In genomic region chr3:108197066-108197497, GRCm38 (mm10) we compare ENCODE assay signal across 9 mouse cellular contexts. TPM values are rescaled to one million over a fixed set of nuclear protein-coding genes. Genes with fewer than 3 reads are reported as not detected.
DNase-seq lines count a peak whose midpoint lies in the region; ATAC-seq and TF ChIP-seq lines count a peak whose summit lies in the region.
"Had no signal": no experiment of that assay in that cellular context is flagged by ENCODE, and none has a peak within 500 bp of the region (broad histone marks: within the 10 kb centered on the region; RNA-seq: fewer than 3 reads in every experiment).

No protein-coding gene starts in this region.

- peaks cover 56% of the 10 kb centered on the region for H3K4me1 ChIP-seq in E14TG2a.4 (replicated peaks; ENCODE audit: low read depth, low read length)
- peaks cover 48% of the 10 kb centered on the region for H3K4me1 ChIP-seq in forebrain, embryonic 15.5 days
- H3K4me1 ChIP-seq in intestine, postnatal 0 days (replicated peaks; ENCODE audit: control insufficient read depth, insufficient read depth, low read length): no peaks in the 10 kb centered on the region
- peaks cover 41% of the 10 kb centered on the region for H3K4me1 ChIP-seq in limb, embryonic 15.5 days
- peaks cover 32% of the 10 kb centered on the region for H3K4me1 ChIP-seq in neural tube, embryonic 14.5 days (ENCODE audit: control insufficient read depth, insufficient read depth, low read length)

- peaks cover 31% of the 10 kb centered on the region for H3K36me3 ChIP-seq in E14TG2a.4 (ENCODE audit: insufficient read depth, low read length)
- H3K36me3 ChIP-seq in forebrain, embryonic 15.5 days: peaks cover 12% of the 10 kb centered on the region
- H3K36me3 ChIP-seq in intestine, postnatal 0 days (ENCODE audit: control insufficient read depth, insufficient read depth): peaks cover 8% of the 10 kb centered on the region; the same call in 1 of the 2 replicates
- H3K36me3 ChIP-seq in limb, embryonic 15.5 days: peaks cover 9% of the 10 kb centered on the region; the same call in 1 of the 2 replicates
- H3K36me3 ChIP-seq in neural tube, embryonic 14.5 days (ENCODE audit: control insufficient read depth, insufficient read depth, low read length): peaks cover 3% of the 10 kb centered on the region

- H3K27me3 ChIP-seq in E14TG2a.4 (ENCODE audit: insufficient read depth, low read length): no peaks in the 10 kb centered on the region
- H3K27me3 ChIP-seq in forebrain, embryonic 15.5 days: no peaks in the 10 kb centered on the region
- H3K27me3 ChIP-seq in intestine, postnatal 0 days (replicated peaks; ENCODE audit: control insufficient read depth, insufficient read depth, low read length): no peaks in the 10 kb centered on the region
- no peaks in the 10 kb centered on the region for H3K27me3 ChIP-seq in limb, embryonic 15.5 days
- H3K27me3 ChIP-seq in neural tube, embryonic 14.5 days (ENCODE audit: control insufficient read depth, insufficient read depth, low read length): no peaks in the 10 kb centered on the region

- peak overlapping the region; percentile 72 for H3K27ac ChIP-seq in forebrain, embryonic 15.5 days (replicated peaks)
- no peak overlapping the region for H3K27ac ChIP-seq in intestine, postnatal 0 days (ENCODE audit: low read depth, low read length)
- peak overlapping the region; percentile 27; the same call in 1 of the 2 replicates for H3K27ac ChIP-seq in limb, embryonic 15.5 days
- H3K27ac ChIP-seq in neural tube, embryonic 14.5 days (ENCODE audit: low read depth, low read length): peak overlapping the region; percentile 76
- H3K27ac ChIP-seq: liver, embryonic 14.5 days had no signal

- 15% methylated on average over 14 of the region's 14 CpGs for WGBS in forebrain, embryonic 15.5 days
- WGBS in intestine, postnatal 0 days: 38% methylated on average over 14 of the region's 14 CpGs
- 21% methylated on average over 14 of the region's 14 CpGs for WGBS in limb, embryonic 15.5 days
- WGBS in neural tube, embryonic 14.5 days: 18% methylated on average over 14 of the region's 14 CpGs

- DNase-seq in brain, embryonic 14.5 days (ENCODE audit: low read depth): peak; percentile 79
- DNase-seq in adrenal gland, postnatal 25 days: no peak

- no peak; the same call in 1 of the 2 replicates for ATAC-seq in forebrain, embryonic 15.5 days (replicated peaks)
- no peak for ATAC-seq in intestine, postnatal 0 days
- no peak for ATAC-seq in limb, embryonic 15.5 days (ENCODE audit: insufficient number of reproducible peaks, low FRiP score, low TSS enrichment, low read depth)
- ATAC-seq in neural tube, embryonic 14.5 days (ENCODE audit: low read depth): peak; percentile 49
- ATAC-seq in megakaryocyte progenitor cell, adult 5-6 weeks (replicated peaks; ENCODE audit: poor library complexity): no peak

- H3K4me2 ChIP-seq in forebrain, embryonic 15.5 days (replicated peaks): peak overlapping the region; percentile 31
- no peak overlapping the region for H3K4me2 ChIP-seq in intestine, postnatal 0 days (replicated peaks; ENCODE audit: low read depth)
- 0 out of 2 replicates have a peak overlapping the region, but pooled peaks have one; percentile 5 for H3K4me2 ChIP-seq in limb, embryonic 15.5 days
- H3K4me2 ChIP-seq in neural tube, embryonic 14.5 days (ENCODE audit: low read depth, low read length): 0 out of 2 replicates have a peak overlapping the region, but pooled peaks have one; percentile 9

- no peak for TF ChIP-seq POLR2A in brain, embryonic 14.5 days (IDR thresholded peaks at IDR 0.05; ENCODE audit: borderline replicate concordance, extremely low read depth, insufficient read depth, insufficient read length, poor library complexity, severe bottlenecking)

- H3K9ac ChIP-seq in forebrain, embryonic 15.5 days (replicated peaks): peak overlapping the region; percentile 33
- no peak overlapping the region; the same call in 1 of the 2 replicates for H3K9ac ChIP-seq in intestine, postnatal 0 days (ENCODE audit: low read depth, low read length)
- H3K9ac ChIP-seq in limb, embryonic 15.5 days: no peak overlapping the region
- 0 out of 2 replicates have a peak overlapping the region, but pooled peaks have one; percentile 33 for H3K9ac ChIP-seq in neural tube, embryonic 14.5 days (replicated peaks; ENCODE audit: low read depth, low read length)
- H3K9ac ChIP-seq: liver, embryonic 14.5 days had no signal

- no peak for TF ChIP-seq CTCF in E14TG2a.4 (conservative IDR thresholded peaks at IDR 0.05; ENCODE audit: low read length)
- TF ChIP-seq CTCF in brain, embryonic 14.5 days (IDR thresholded peaks at IDR 0.05; ENCODE audit: borderline replicate concordance, extremely low read depth, insufficient read depth, insufficient read length): 0 out of 2 replicates have a peak, but pooled peaks have one; percentile 9
- TF ChIP-seq CTCF in intestine, postnatal 0 days (IDR thresholded peaks at IDR 0.05; ENCODE audit: low read depth): peak; percentile 55

- peak overlapping the region; percentile 60 for H3K4me3 ChIP-seq in E14TG2a.4 (replicated peaks; ENCODE audit: low read length)
- peak overlapping the region; percentile 10; the same call in 1 of the 2 replicates for H3K4me3 ChIP-seq in forebrain, embryonic 15.5 days
- no peak overlapping the region for H3K4me3 ChIP-seq in intestine, postnatal 0 days (ENCODE audit: low read depth, low read length)
- H3K4me3 ChIP-seq in limb, embryonic 15.5 days: no peak overlapping the region
- H3K4me3 ChIP-seq in neural tube, embryonic 14.5 days (ENCODE audit: low read depth, low read length): 0 out of 2 replicates have a peak overlapping the region, but pooled peaks have one; percentile 1

- no peaks in the 10 kb centered on the region for H3K9me3 ChIP-seq in E14TG2a.4 (ENCODE audit: low read length)
- H3K9me3 ChIP-seq in forebrain, embryonic 15.5 days: no peaks in the 10 kb centered on the region
- H3K9me3 ChIP-seq in intestine, postnatal 0 days (ENCODE audit: control insufficient read depth): no peaks in the 10 kb centered on the region
- no peaks in the 10 kb centered on the region for H3K9me3 ChIP-seq in limb, embryonic 15.5 days
- H3K9me3 ChIP-seq in neural tube, embryonic 14.5 days (ENCODE audit: control insufficient read depth, low read length): no peaks in the 10 kb centered on the region

RNA-seq across cellular contexts. Expression of gene Cyb561d1, which starts 3.9 kb away (rescaled TPM):
- 8.4 and 8.7 TPM in 2 replicates for polyA plus RNA-seq in brain, embryonic 14.5 days (2012; rRNA removed)
- 4.4 and 4.5 TPM in 2 replicates for polyA plus RNA-seq in forebrain, embryonic 15.5 days (2015; fragmentation: Nextera tagmentation; extraction: Ambion mirVana)
- polyA plus RNA-seq in intestine, postnatal 0 days (2015; fragmentation: Nextera tagmentation; extraction: Ambion mirVana): 6.3 and 6.7 TPM in 2 replicates
- polyA plus RNA-seq in limb, embryonic 15.5 days (2015; fragmentation: Nextera tagmentation; extraction: Ambion mirVana): 2.4 and 3.1 TPM in 2 replicates
- 2.0 and 2.3 TPM in 2 replicates for polyA plus RNA-seq in neural tube, embryonic 14.5 days (2014; fragmentation: Nextera tagmentation; extraction: Ambion mirVana)
- total RNA-seq in megakaryocyte progenitor cell, adult 5-6 weeks (2015): 2.3 and 2.5 TPM in 2 replicates
- 3.7 and 5.4 TPM in 2 replicates for total RNA-seq in megakaryocyte progenitor cell, adult 5-6 weeks (2017)
- total RNA-seq in adrenal gland, postnatal 25 days (2021): 8.7 and 12.1 TPM in 2 replicates

RNA-seq across cellular contexts. Expression of gene Amigo1, which starts 10.9 kb away (rescaled TPM):
- polyA plus RNA-seq in brain, embryonic 14.5 days (2012; rRNA removed): 19.5 and 25.0 TPM in 2 replicates
- 9.9 and 11.7 TPM in 2 replicates for polyA plus RNA-seq in forebrain, embryonic 15.5 days (2015; fragmentation: Nextera tagmentation; extraction: Ambion mirVana)
- 2.8 and 2.9 TPM in 2 replicates for polyA plus RNA-seq in intestine, postnatal 0 days (2015; fragmentation: Nextera tagmentation; extraction: Ambion mirVana)
- polyA plus RNA-seq in limb, embryonic 15.5 days (2015; fragmentation: Nextera tagmentation; extraction: Ambion mirVana): 4.7 and 5.4 TPM in 2 replicates
- 11.2 TPM in 2 replicates for polyA plus RNA-seq in neural tube, embryonic 14.5 days (2014; fragmentation: Nextera tagmentation; extraction: Ambion mirVana)
- 1.3 and 1.8 TPM in 2 replicates for total RNA-seq in megakaryocyte progenitor cell, adult 5-6 weeks (2015)
- total RNA-seq in megakaryocyte progenitor cell, adult 5-6 weeks (2017): 2.3 and 3.6 TPM in 2 replicates
- 21.0 and 24.7 TPM in 2 replicates for total RNA-seq in adrenal gland, postnatal 25 days (2021)

RNA-seq across cellular contexts. Expression of gene Atxn7l2, which starts 13.7 kb away (rescaled TPM):
- polyA plus RNA-seq in brain, embryonic 14.5 days (2012; rRNA removed): 50.1 and 55.9 TPM in 2 replicates
- polyA plus RNA-seq in forebrain, embryonic 15.5 days (2015; fragmentation: Nextera tagmentation; extraction: Ambion mirVana): 32.5 and 33.6 TPM in 2 replicates
- 3.4 and 4.0 TPM in 2 replicates for polyA plus RNA-seq in intestine, postnatal 0 days (2015; fragmentation: Nextera tagmentation; extraction: Ambion mirVana)
- polyA plus RNA-seq in limb, embryonic 15.5 days (2015; fragmentation: Nextera tagmentation; extraction: Ambion mirVana): 18.0 and 18.7 TPM in 2 replicates
- polyA plus RNA-seq in neural tube, embryonic 14.5 days (2014; fragmentation: Nextera tagmentation; extraction: Ambion mirVana): 22.0 and 24.0 TPM in 2 replicates
- total RNA-seq in megakaryocyte progenitor cell, adult 5-6 weeks (2015): 4.0 and 4.2 TPM in 2 replicates
- total RNA-seq in megakaryocyte progenitor cell, adult 5-6 weeks (2017): 1.6 and 3.0 TPM in 2 replicates
- total RNA-seq in adrenal gland, postnatal 25 days (2021): 12.8 and 15.1 TPM in 2 replicates

RNA-seq across cellular contexts. Expression of gene Sypl2, which starts 29.4 kb away (rescaled TPM):
- 1.0 and 2.8 TPM in 2 replicates for polyA plus RNA-seq in brain, embryonic 14.5 days (2012; rRNA removed)
- 2.3 and 2.7 TPM in 2 replicates for polyA plus RNA-seq in forebrain, embryonic 15.5 days (2015; fragmentation: Nextera tagmentation; extraction: Ambion mirVana)
- polyA plus RNA-seq in intestine, postnatal 0 days (2015; fragmentation: Nextera tagmentation; extraction: Ambion mirVana): 0.26 and 0.51 TPM in 2 replicates
- polyA plus RNA-seq in limb, embryonic 15.5 days (2015; fragmentation: Nextera tagmentation; extraction: Ambion mirVana): 2.8 and 7.6 TPM in 2 replicates
- 0.14 and 0.32 TPM in 2 replicates for polyA plus RNA-seq in neural tube, embryonic 14.5 days (2014; fragmentation: Nextera tagmentation; extraction: Ambion mirVana)
- total RNA-seq in megakaryocyte progenitor cell, adult 5-6 weeks (2015): not detected in 2 replicates
- total RNA-seq in megakaryocyte progenitor cell, adult 5-6 weeks (2017): not detected in 2 replicates
- 0.15 and 0.38 TPM in 2 replicates for total RNA-seq in adrenal gland, postnatal 25 days (2021)

RNA-seq across cellular contexts. Expression of gene Gpr61, which starts 42.4 kb away (rescaled TPM):
- polyA plus RNA-seq in brain, embryonic 14.5 days (2012; rRNA removed): 1.5 and 2.6 TPM in 2 replicates
- polyA plus RNA-seq in forebrain, embryonic 15.5 days (2015; fragmentation: Nextera tagmentation; extraction: Ambion mirVana): 1.9 and 2.2 TPM in 2 replicates
- polyA plus RNA-seq in intestine, postnatal 0 days (2015; fragmentation: Nextera tagmentation; extraction: Ambion mirVana): 0.05 and 0.13 TPM in 2 replicates
- 0.09 TPM in 2 replicates for polyA plus RNA-seq in limb, embryonic 15.5 days (2015; fragmentation: Nextera tagmentation; extraction: Ambion mirVana)
- polyA plus RNA-seq in neural tube, embryonic 14.5 days (2014; fragmentation: Nextera tagmentation; extraction: Ambion mirVana): 2.7 and 4.5 TPM in 2 replicates
- not detected in 2 replicates for total RNA-seq in megakaryocyte progenitor cell, adult 5-6 weeks (2015)
- total RNA-seq in megakaryocyte progenitor cell, adult 5-6 weeks (2017): not detected in 2 replicates
- 0.49 TPM in 1 of 2 replicates, not detected in the other for total RNA-seq in adrenal gland, postnatal 25 days (2021)

Comparison
In these comparisons a context has a peak if more than half of its experiments do, and no peak if none do; other contexts are left out.
1. H3K4me3 ChIP-seq: peak in E14TG2a.4 (single experiment), forebrain, embryonic 15.5 days (single experiment) and neural tube, embryonic 14.5 days (single experiment); none in intestine, postnatal 0 days (single experiment) and limb, embryonic 15.5 days (single experiment).
2. H3K9ac ChIP-seq: peak in forebrain, embryonic 15.5 days (single experiment) and neural tube, embryonic 14.5 days (single experiment); none in intestine, postnatal 0 days (single experiment) and limb, embryonic 15.5 days (single experiment).